Mouse (Mus musculus): ENCODE measurements at regions not wholly inside any gene's neighbourhood (a gene's known extent, or its start where the extent isn't known, plus 50 kb on each side); places are given as distances from the start of the nearest gene placed in this dataset.

GRCm38 (mm10) chr12:68688262-68688661 is 470.7 kb downstream of the Rps29 start:
- DNase-seq (ENCODE audit: extremely low read depth, low read depth), result no peak

- DNase-seq (ENCODE audit: extremely low read depth, low read depth), result no peak
Observed at GRCm38 (mm10) chr12:68683897-68684296, 475.1 kb downstream of the Rps29 start.

- no peak for DNase-seq (ENCODE audit: extremely low read depth, low read depth)
Observed at GRCm38 (mm10) chr12:68683176-68683575, 475.8 kb downstream of the Rps29 start.

GRCm38 (mm10) chr12:68680668-68681067 is 478.3 kb downstream of the Rps29 start:
- no peak for DNase-seq (ENCODE audit: extremely low read depth, low read depth)

- no peak for DNase-seq (ENCODE audit: extremely low read depth, low read depth)
Observed at GRCm38 (mm10) chr12:68676096-68676775, 482.8 kb downstream of the Rps29 start.

GRCm38 (mm10) chr12:68672011-68672410 is 487.0 kb downstream of the Rps29 start:
- no peak for DNase-seq (ENCODE audit: extremely low read depth, low read depth)

- DNase-seq (ENCODE audit: extremely low read depth, low read depth), result no peak
Observed at GRCm38 (mm10) chr12:68645901-68646585, 512.9 kb downstream of the Rps29 start.

- DNase-seq (ENCODE audit: extremely low read depth, low read depth), result no peak
Observed at GRCm38 (mm10) chr12:68643671-68644070, 515.3 kb downstream of the Rps29 start.

GRCm38 (mm10) chr12:68632441-68632840 is 526.5 kb downstream of the Rps29 start:
- no peak for DNase-seq (ENCODE audit: extremely low read depth, low read depth)

GRCm38 (mm10) chr12:68618337-68618736 is 540.6 kb downstream of the Rps29 start:
- no peak for DNase-seq (ENCODE audit: extremely low read depth, low read depth)

GRCm38 (mm10) chr12:68605417-68606000 is 553.5 kb downstream of the Rps29 start:
- peak; percentile 50 for DNase-seq (ENCODE audit: extremely low read depth, low read depth)

- DNase-seq (ENCODE audit: extremely low read depth, low read depth), result peak; percentile 1
Observed at GRCm38 (mm10) chr12:68604524-68605299, 554.3 kb downstream of the Rps29 start.

- DNase-seq (ENCODE audit: extremely low read depth, low read depth), result no peak
Observed at GRCm38 (mm10) chr12:68602682-68603081, 556.3 kb downstream of the Rps29 start.

- DNase-seq (ENCODE audit: extremely low read depth, low read depth), result no peak
Observed at GRCm38 (mm10) chr12:68601366-68601765, 557.6 kb downstream of the Rps29 start.

- DNase-seq (ENCODE audit: extremely low read depth, low read depth), result no peak
Observed at GRCm38 (mm10) chr12:68599681-68600596, 559.0 kb downstream of the Rps29 start.

GRCm38 (mm10) chr12:68599016-68599616 is 559.9 kb downstream of the Rps29 start:
- no peak for DNase-seq (ENCODE audit: extremely low read depth, low read depth)

- DNase-seq (ENCODE audit: extremely low read depth, low read depth), result no peak
Observed at GRCm38 (mm10) chr12:68585524-68585872, 573.5 kb downstream of the Rps29 start.

GRCm38 (mm10) chr12:68584786-68585523 is 574.0 kb downstream of the Rps29 start:
- no peak for DNase-seq (ENCODE audit: extremely low read depth, low read depth)

GRCm38 (mm10) chr12:68579909-68580308 is 579.1 kb downstream of the Rps29 start:
- DNase-seq (ENCODE audit: extremely low read depth, low read depth), result no peak

- DNase-seq (ENCODE audit: extremely low read depth, low read depth), result no peak
Observed at GRCm38 (mm10) chr12:68577453-68577852, 581.5 kb downstream of the Rps29 start.
